Mouse (Mus musculus): ENCODE measurements at regions not wholly inside any gene's neighbourhood (a gene's known extent, or its start where the extent isn't known, plus 50 kb on each side); places are given as distances from the start of the nearest gene placed in this dataset.

- TF ChIP-seq CTCF (conservative IDR thresholded peaks at IDR 0.05; ENCODE audit: low read length) (no peak), POU5F1 (IDR thresholded peaks at IDR 0.05; ENCODE audit: borderline replicate concordance, low read length) (no peak), NANOG (IDR thresholded peaks at IDR 0.05; ENCODE audit: borderline replicate concordance, low read length) (no peak)
These were observed 85.2 kb downstream of the Pmp22 start for GRCm38 (mm10) chr11:63213901-63214425.

All from E14TG2a.4 (cell line).